Mouse (Mus musculus): Measurements from ENCODE around the gene Oat.

DNA sequence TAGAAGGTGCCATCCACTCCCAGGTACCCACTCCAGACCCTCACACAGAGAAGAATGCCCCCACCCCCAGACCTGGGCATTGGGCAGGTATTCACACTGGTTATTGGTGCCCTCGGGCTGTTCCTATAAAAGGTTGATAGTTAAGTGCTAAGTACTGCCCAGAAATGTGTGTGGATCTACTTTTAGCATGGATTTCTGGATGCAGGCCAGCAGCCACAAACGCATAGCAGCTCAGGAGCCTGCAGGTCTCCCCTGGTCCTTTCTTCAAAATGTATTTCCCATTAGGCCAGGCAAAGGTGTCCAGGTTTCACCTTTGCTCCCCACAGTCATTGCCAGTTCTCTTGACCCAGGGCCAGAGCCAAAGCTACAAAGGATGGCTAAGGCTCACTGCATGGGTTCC, 67.1 kb downstream of the Oat start:
- TF ChIP-seq POLR2A (IDR thresholded peaks at IDR 0.05; ENCODE audit: low read depth, low read length), result no peak
- no peak for TF ChIP-seq CTCF (IDR thresholded peaks at IDR 0.05; ENCODE audit: borderline replicate concordance, insufficient read depth, low read length)

Data from embryonic fibroblast, embryonic 13.5 days (primary cell).